Mouse (Mus musculus): ENCODE measurements around the gene Fam3c.

DNA sequence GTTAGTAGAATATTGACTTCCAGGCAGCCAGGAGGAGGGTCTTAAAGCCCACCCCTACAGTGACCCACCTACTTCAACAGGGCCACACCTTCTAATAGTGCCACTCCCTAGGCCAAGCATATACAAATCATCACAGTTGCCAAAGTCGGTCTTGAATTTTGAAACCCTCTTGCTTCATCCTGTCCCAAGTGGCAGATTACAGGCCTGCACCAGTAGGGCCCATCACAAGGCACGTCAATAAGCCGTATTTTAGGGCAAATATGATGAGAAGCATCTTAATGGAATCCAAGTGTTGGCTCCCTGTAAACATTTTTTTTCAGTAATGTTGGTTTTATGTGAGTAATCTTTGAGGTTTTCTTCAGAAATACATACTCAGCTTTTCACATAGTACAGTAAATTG, 49.0 kb upstream of the Fam3c start:
- TF ChIP-seq CTCF (IDR thresholded peaks at IDR 0.05; ENCODE audit: low read depth, low read length) (no peak), POLR2A (IDR thresholded peaks at IDR 0.05; ENCODE audit: insufficient read depth, low read length) (no peak), EP300 (IDR thresholded peaks at IDR 0.05; ENCODE audit: insufficient read depth, low read depth, low read length) (no peak)
